Mouse (Mus musculus) stomach, adult 2 months (tissue): Measurements from ENCODE around the gene Mmp20. TPM values are rescaled to one million over a fixed set of nuclear protein-coding genes. Genes with fewer than 3 reads are reported as not detected.

Source experiments
- polyA plus RNA-seq: library from polyadenylated mRNA; depleted of rRNA; stranded (reverse); fragments of >200 nt; gene quantifications from 2 replicates; pipeline ENCODE4 v1.2.3, GENCODE M21; 2012; rRNA removed

Gene Mmp20
- not detected in 2 replicates for polyA plus RNA-seq

DNA sequence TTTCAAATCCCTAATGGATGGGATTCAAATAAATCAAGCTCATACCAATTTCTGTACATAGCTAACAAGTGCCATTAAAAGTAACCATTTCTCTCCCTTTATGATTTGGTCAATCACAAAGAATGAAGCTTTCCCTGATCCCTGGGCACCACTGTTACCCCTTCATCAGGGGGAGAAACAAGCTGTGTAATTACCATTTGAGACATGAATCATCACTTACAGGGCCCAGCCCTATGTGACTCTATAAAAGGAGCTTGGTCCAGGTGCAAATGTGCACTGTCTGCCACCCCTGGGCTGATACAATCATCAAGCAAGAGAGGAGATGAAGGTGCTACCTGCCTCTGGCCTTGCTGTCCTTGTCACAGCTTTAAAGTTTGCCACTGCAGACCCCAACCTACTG lies at the start of gene Mmp20:
Mmp20 (plus strand) TSS at position 301 of the 400 bp plus-strand sequence.

DNA sequence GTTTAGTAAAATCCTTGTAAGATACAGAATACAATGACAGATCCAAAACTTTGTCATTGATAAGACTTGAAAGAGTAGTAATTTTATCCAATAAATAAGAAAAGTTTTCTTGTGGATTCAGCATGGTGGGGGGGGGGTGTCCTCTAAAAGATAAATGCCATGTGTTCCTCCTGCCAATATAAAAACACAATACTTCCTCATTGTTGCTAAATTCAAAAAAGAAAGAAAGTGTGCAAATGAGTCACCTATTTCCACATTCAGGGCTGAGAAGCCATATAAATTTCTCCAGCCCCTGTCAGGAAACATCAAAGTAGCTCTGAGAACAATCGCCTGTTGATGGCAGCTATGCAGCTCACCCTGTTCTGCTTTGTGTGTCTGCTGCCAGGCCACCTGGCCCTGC lies 63.8 kb downstream of the Mmp20 start, which contains the start of gene Mmp7:
Mmp7 (plus strand) TSS at position 301 of the 400 bp plus-strand sequence.

Other genes with a start within 250 kb of the Mmp20 start
- not detected in 2 replicates for gene Mmp1b, start 240.2 kb upstream of the Mmp20 start, polyA plus RNA-seq
- 0.26 and 0.38 TPM in 2 replicates for gene Mmp3, start 182.4 kb upstream of the Mmp20 start, polyA plus RNA-seq
- gene Mmp10, start 125.9 kb upstream of the Mmp20 start, polyA plus RNA-seq, result 0.05 TPM in 1 of 2 replicates, not detected in the other
- gene Mmp8, start 69.8 kb upstream of the Mmp20 start, polyA plus RNA-seq, result not detected in 2 replicates
- gene Mmp27, start 56.8 kb upstream of the Mmp20 start, polyA plus RNA-seq, result not detected in 2 replicates
- gene Mmp7, start 63.9 kb downstream of the Mmp20 start, polyA plus RNA-seq, result not detected in 2 replicates
- gene Tmem123, start 135.8 kb downstream of the Mmp20 start, polyA plus RNA-seq, result 18.5 and 27.6 TPM in 2 replicates
- gene Birc2, start 208.8 kb downstream of the Mmp20 start, polyA plus RNA-seq, result 0.97 and 1.2 TPM in 2 replicates
- 0.82 and 1.6 TPM in 2 replicates for gene Birc3, start 245.0 kb downstream of the Mmp20 start, polyA plus RNA-seq